ENCODE assay signal across 8 mouse cellular contexts in genomic region chr17:29090776-29091175, GRCm38 (mm10). TPM values are rescaled to one million over a fixed set of nuclear protein-coding genes. Genes with fewer than 3 reads are reported as not detected.
DNase-seq lines count a peak whose midpoint lies in the region; ATAC-seq and TF ChIP-seq lines count a peak whose summit lies in the region.

Cdkn1a (plus strand) TSS chr17:29090976.

- in situ Hi-C loops in CH12.LX (cut with MboI; ENCODE audit: low pct_ligation_motif_present, low pct_unique_long_range_greater_than_20kb, low sequenced_read_pairs) = loop anchor here (5.0 kb wide), 1 partner anchor 43 kb away; no protein-coding TSS in a partner anchor

- dilution Hi-C loops in CH12.LX (cut with MboI; ENCODE audit: extremely low pct_ligation_motif_present, extremely low pct_unique_long_range_greater_than_20kb, low sequenced_read_pairs) = no loop called here

- no peak for ATAC-seq in embryonic facial prominence, embryonic 15.5 days (ENCODE audit: insufficient number of reproducible peaks, low FRiP score, low TSS enrichment, low read depth)
- no peak for ATAC-seq in heart, postnatal 0 days (ENCODE audit: insufficient read depth, low read depth)
- no peak for ATAC-seq in limb, embryonic 14.5 days (ENCODE audit: low FRiP score, low read depth)
- no peak for ATAC-seq in megakaryocyte progenitor cell, adult 5-6 weeks (replicated peaks; ENCODE audit: poor library complexity)

- H3K4me1 ChIP-seq in kidney, adult 2 months (ENCODE audit: control insufficient read depth, insufficient read depth, low read length) = no peaks in the 10 kb centered on the region
- H3K4me1 ChIP-seq in CH12.LX (ENCODE audit: control insufficient read depth in 1 of 2, insufficient read depth in 2 of 2) = peaks cover 6 to 33% of the 10 kb centered on the region in 2 experiments
- H3K4me1 ChIP-seq in embryonic facial prominence, embryonic 15.5 days = peaks cover 23% of the 10 kb centered on the region
- H3K4me1 ChIP-seq in heart, postnatal 0 days (ENCODE audit: control insufficient read depth, insufficient read depth) = no peaks in the 10 kb centered on the region
- H3K4me1 ChIP-seq in limb, embryonic 14.5 days (ENCODE audit: control insufficient read depth, insufficient read depth, low read length) = peaks cover 17% of the 10 kb centered on the region

- peaks cover 31% of the 10 kb centered on the region for H3K79me2 ChIP-seq in CH12.LX (replicated peaks; ENCODE audit: control insufficient read depth, extremely low read depth, insufficient read depth, poor library complexity, severe bottlenecking)

- peaks cover 7% of the 10 kb centered on the region for H3K9me3 ChIP-seq in CH12.LX (replicated peaks; ENCODE audit: low read length)
- no peaks in the 10 kb centered on the region for H3K9me3 ChIP-seq in embryonic facial prominence, embryonic 15.5 days (replicated peaks)
- H3K9me3 ChIP-seq in heart, postnatal 0 days (replicated peaks; ENCODE audit: control insufficient read depth, low read length) = no peaks in the 10 kb centered on the region; the same call in 1 of the 2 replicates
- no peaks in the 10 kb centered on the region for H3K9me3 ChIP-seq in limb, embryonic 14.5 days (ENCODE audit: control insufficient read depth, low read length)

- H3K27ac ChIP-seq in kidney, adult 2 months (ENCODE audit: insufficient read depth, low read depth, low read length) = no peak within 1 kb of the TSS
- peak within 1 kb of the TSS; percentile 68 for H3K27ac ChIP-seq in CH12.LX (ENCODE audit: insufficient read depth, low read depth)
- H3K27ac ChIP-seq in embryonic facial prominence, embryonic 15.5 days (replicated peaks) = no peak within 1 kb of the TSS
- H3K27ac ChIP-seq in heart, postnatal 0 days (ENCODE audit: low read depth) = no peak within 1 kb of the TSS
- H3K27ac ChIP-seq in limb, embryonic 14.5 days (replicated peaks; ENCODE audit: low read depth, low read length) = no peak within 1 kb of the TSS

- no peak for TF ChIP-seq EP300 in CH12.LX (IDR thresholded peaks at IDR 0.05; ENCODE audit: low read length)
- TF ChIP-seq EP300 in heart, postnatal 0 days (IDR thresholded peaks at IDR 0.05; ENCODE audit: low read depth) = no peak

- H3K36me3 ChIP-seq in kidney, adult 2 months (ENCODE audit: control insufficient read depth, insufficient read depth, low read length) = no peaks in the 10 kb centered on the region
- peaks cover 0 to 3% of the 10 kb centered on the region in 2 experiments for H3K36me3 ChIP-seq in CH12.LX (replicated peaks in 1 of 2; ENCODE audit: control insufficient read depth in 1 of 2, insufficient read depth in 1 of 2, low read length in 1 of 2)
- H3K36me3 ChIP-seq in embryonic facial prominence, embryonic 15.5 days = no peaks in the 10 kb centered on the region
- H3K36me3 ChIP-seq in heart, postnatal 0 days (replicated peaks; ENCODE audit: control insufficient read depth, insufficient read depth, low read length) = no peaks in the 10 kb centered on the region
- H3K36me3 ChIP-seq in limb, embryonic 14.5 days (ENCODE audit: control insufficient read depth, insufficient read depth, low read length) = no peaks in the 10 kb centered on the region

- DNase-seq in kidney, adult 2 months = no peak
- no peak for DNase-seq in kidney, adult 9 months
- DNase-seq in CH12.LX (ENCODE audit: extremely low read depth) = peak; percentile 38
- DNase-seq in heart, postnatal 0 days (ENCODE audit: low spot score) = no peak
- no peak for DNase-seq in limb, embryonic 14.5 days (ENCODE audit: low spot score)
- DNase-seq in right cerebral cortex, postnatal 14 days = no peak

- H3K9ac ChIP-seq in CH12.LX (ENCODE audit: insufficient read depth, low read depth) = peak within 1 kb of the TSS; percentile 85
- H3K9ac ChIP-seq in embryonic facial prominence, embryonic 15.5 days = no peak within 1 kb of the TSS
- H3K9ac ChIP-seq in heart, postnatal 0 days (replicated peaks; ENCODE audit: low read depth, low read length) = no peak within 1 kb of the TSS
- no peak within 1 kb of the TSS for H3K9ac ChIP-seq in limb, embryonic 14.5 days (ENCODE audit: low read depth, low read length, severe bottlenecking)

- H3K4me3 ChIP-seq in kidney, adult 2 months (ENCODE audit: insufficient read depth, low read depth, low read length) = no peak within 1 kb of the TSS
- peak within 1 kb of the TSS; percentile 40 to 73 (median 68) for H3K4me3 ChIP-seq in CH12.LX (replicated peaks in 1 of 3; ENCODE audit: low read depth in 2 of 3, low read length in 2 of 3, poor library complexity in 1 of 3)
- H3K4me3 ChIP-seq in embryonic facial prominence, embryonic 15.5 days (replicated peaks) = no peak within 1 kb of the TSS
- no peak within 1 kb of the TSS for H3K4me3 ChIP-seq in heart, postnatal 0 days (ENCODE audit: low read depth, low read length)
- no peak within 1 kb of the TSS for H3K4me3 ChIP-seq in limb, embryonic 14.5 days (replicated peaks; ENCODE audit: low read length)

- no peak for TF ChIP-seq POLR2A in kidney, adult 2 months (IDR thresholded peaks at IDR 0.05; ENCODE audit: low read depth, low read length)
- peak; percentile 36; the same call in 1 of the 2 replicates for TF ChIP-seq POLR2A in CH12.LX (IDR thresholded peaks at IDR 0.05; ENCODE audit: low read depth, low read length)
- no peak for TF ChIP-seq POLR2A in limb, embryonic 14.5 days (IDR thresholded peaks at IDR 0.05; ENCODE audit: borderline replicate concordance, extremely low read depth, insufficient read depth, insufficient read length)

- H3K27me3 ChIP-seq in kidney, adult 2 months (replicated peaks; ENCODE audit: control insufficient read depth, insufficient read depth, low read length) = no peaks in the 10 kb centered on the region
- no peaks in the 10 kb centered on the region for H3K27me3 ChIP-seq in CH12.LX (replicated peaks)
- H3K27me3 ChIP-seq in embryonic facial prominence, embryonic 15.5 days = peaks cover 12% of the 10 kb centered on the region
- peaks cover 10% of the 10 kb centered on the region for H3K27me3 ChIP-seq in heart, postnatal 0 days (ENCODE audit: control insufficient read depth, insufficient read depth, low read length)
- peaks cover 13% of the 10 kb centered on the region; the same call in 1 of the 2 replicates for H3K27me3 ChIP-seq in limb, embryonic 14.5 days (ENCODE audit: control insufficient read depth, insufficient read depth, low read length)

- TF ChIP-seq RAD21 in CH12.LX (IDR thresholded peaks at IDR 0.05; ENCODE audit: low read depth, low read length) = no peak

- H3K4me2 ChIP-seq in CH12.LX (ENCODE audit: insufficient read depth, low read depth, poor library complexity, severe bottlenecking) = peak within 1 kb of the TSS; percentile 57
- H3K4me2 ChIP-seq in embryonic facial prominence, embryonic 15.5 days (replicated peaks) = no peak within 1 kb of the TSS
- no peak within 1 kb of the TSS for H3K4me2 ChIP-seq in heart, postnatal 0 days (ENCODE audit: low read depth, low read length)
- no peak within 1 kb of the TSS for H3K4me2 ChIP-seq in limb, embryonic 14.5 days (replicated peaks; ENCODE audit: low read depth, low read length, severe bottlenecking)

- 91% methylated on average over 3 of the region's 3 CpGs for WGBS in kidney, adult 2 months
- WGBS in embryonic facial prominence, embryonic 15.5 days = 61% methylated on average over 3 of the region's 3 CpGs
- 79% methylated on average over 3 of the region's 3 CpGs for WGBS in heart, postnatal 0 days
- 68% methylated on average over 3 of the region's 3 CpGs for WGBS in limb, embryonic 14.5 days

- TF ChIP-seq CTCF in kidney, adult 2 months (conservative IDR thresholded peaks at IDR 0.05; ENCODE audit: insufficient read depth, insufficient read length, low read depth, low read length) = no peak
- no peak for TF ChIP-seq CTCF in CH12.LX (conservative IDR thresholded peaks at IDR 0.05 in 1 of 2, IDR thresholded peaks at IDR 0.05 in 1 of 2; ENCODE audit: low read depth in 2 of 2, low read length in 2 of 2)
- TF ChIP-seq CTCF in heart, postnatal 0 days (IDR thresholded peaks at IDR 0.05; ENCODE audit: low read depth) = no peak

TF ChIP-seq in CH12.LX, 34 proteins besides CTCF, POLR2A, EP300 and RAD21:
- TF ChIP-seq CHD2 (IDR thresholded peaks at IDR 0.05; ENCODE audit: low read length) (no peak), IRF4 (IDR thresholded peaks at IDR 0.05; ENCODE audit: low read depth, low read length) (no peak; the same call in 1 of the 2 replicates), TCF12 (IDR thresholded peaks at IDR 0.05; ENCODE audit: low read depth, low read length) (peak; percentile 50), USF1 (IDR thresholded peaks at IDR 0.05; ENCODE audit: low read depth, low read length) (no peak), NRF1 (IDR thresholded peaks at IDR 0.05; ENCODE audit: low read depth, low read length) (no peak), POLR2AphosphoS2 (IDR thresholded peaks at IDR 0.05; ENCODE audit: low read depth, low read length) (no peak), MYC (IDR thresholded peaks at IDR 0.05; ENCODE audit: low read depth, low read length) (no peak), CHD1 (IDR thresholded peaks at IDR 0.05; ENCODE audit: low read depth, low read length) (peak; percentile 97), SIN3A (IDR thresholded peaks at IDR 0.05; ENCODE audit: low read length) (peak; percentile 57; the same call in 1 of the 2 replicates), NELFE (IDR thresholded peaks at IDR 0.05; ENCODE audit: low read depth, low read length) (0 out of 2 replicates have a peak, but pooled peaks have one; percentile 11), ZNF384 (IDR thresholded peaks at IDR 0.05; ENCODE audit: low read depth, low read length) (no peak), MXI1 (IDR thresholded peaks at IDR 0.05; ENCODE audit: low read depth, low read length) (peak; percentile 47; the same call in 1 of the 2 replicates), ETS1 (conservative IDR thresholded peaks at IDR 0.05; ENCODE audit: low read depth, low read length) (peak; percentile 23; the same call in 1 of the 2 replicates)
TF ChIP-seq in CH12.LX: peak in this region for 6.

RNA-seq across cellular contexts. Expression of gene Cdkn1a, which starts in this region (rescaled TPM):
- polyA plus RNA-seq in kidney, adult 2 months (2012; rRNA removed) = 11.6 and 13.7 TPM in 2 replicates
- total RNA-seq in CH12.LX (2012; rRNA removed) (25.3 and 37.5 TPM in 2 replicates), CH12.LX (2014; rRNA removed) (9.1 and 10.6 TPM in 2 replicates)
- polyA plus RNA-seq in CH12.LX (2012; ENCODE audit: insufficient read length, low read depth) = 55.0 and 59.1 TPM in 2 replicates
- 347 and 357 TPM in 2 replicates for polyA plus RNA-seq in embryonic facial prominence, embryonic 15.5 days (2015; fragmentation: Nextera tagmentation; extraction: Ambion mirVana)
- 16.7 and 42.8 TPM in 2 replicates for total RNA-seq in heart, postnatal 0 days (2014; rRNA removed; ENCODE audit: low replicate concordance)
- 48.2 and 48.9 TPM in 2 replicates for polyA plus RNA-seq in heart, postnatal 0 days (2015; fragmentation: Nextera tagmentation; extraction: Ambion mirVana)
- polyA plus RNA-seq in limb, embryonic 14.5 days (2012; rRNA removed) = 61.6 and 63.6 TPM in 2 replicates
- polyA plus RNA-seq in limb, embryonic 14.5 days (2014; fragmentation: Nextera tagmentation; extraction: Ambion mirVana) = 114 and 164 TPM in 2 replicates
- total RNA-seq in megakaryocyte progenitor cell, adult 5-6 weeks (2015) = 7.8 and 11.4 TPM in 2 replicates
- total RNA-seq in megakaryocyte progenitor cell, adult 5-6 weeks (2017) = 1.3 and 3.6 TPM in 2 replicates

Comparison
In these comparisons a context has a peak if more than half of its experiments do, and no peak if none do; other contexts are left out.
1. H3K4me3 ChIP-seq: peak in CH12.LX (3 of 3); none in kidney, adult 2 months (single experiment), embryonic facial prominence, embryonic 15.5 days (single experiment), heart, postnatal 0 days (single experiment) and limb, embryonic 14.5 days (single experiment).